Mouse (Mus musculus) hindbrain, embryonic 14.5 days (tissue): ENCODE measurements around the gene Rrp8. TPM values are rescaled to one million over a fixed set of nuclear protein-coding genes. Genes with fewer than 3 reads are reported as not detected.
"Not testable (repeated sequence)": the region's sequence is repeated elsewhere in the genome, so short reads cannot be mapped to it uniquely, and the experiment has no call there.

Source experiments
- ATAC-seq: fragments of 200-750 bp; cut with Nextera tagmentation; 2 replicates; pipeline ENCODE4 v1.8.0; 2017; ENCODE audit warnings: moderate number of reproducible peaks, mild to moderate bottlenecking, moderate TSS enrichment, moderate library complexity; ENCODE audit not compliant: low FRiP score
- DNase-seq: peaks from one replicate; pipeline ENCODE4 v3.0.0-alpha.2; 2015; ENCODE audit warnings: low spot score
- H3K27ac ChIP-seq: fragments of 300-500 bp; sonication (generic); 2 replicates; pipeline ENCODE4 v1.5.1; 2014; ENCODE audit warnings: mild to moderate bottlenecking, moderate library complexity
- H3K27me3 ChIP-seq: fragments of 300-500 bp; sonication (generic); 2 replicates; pipeline ENCODE4 v1.6.1; 2014; ENCODE audit warnings: mild to moderate bottlenecking, low read length, mixed read lengths; ENCODE audit not compliant: control insufficient read depth, insufficient read depth
- H3K36me3 ChIP-seq: fragments of 300-500 bp; sonication (generic); replicated peaks from 2 replicates; pipeline ENCODE4 v1.6.1; 2014; ENCODE audit not compliant: control insufficient read depth, insufficient read depth
- H3K4me1 ChIP-seq: fragments of 300-500 bp; sonication (generic); replicated peaks from 2 replicates; pipeline ENCODE4 v1.6.1; 2014; ENCODE audit warnings: antibody characterized with exemption, low read length, mixed read lengths; ENCODE audit not compliant: control insufficient read depth, insufficient read depth
- H3K4me2 ChIP-seq: fragments of 300-500 bp; sonication (generic); replicated peaks from 2 replicates; pipeline ENCODE4 v1.6.1; 2014; ENCODE audit warnings: mild to moderate bottlenecking, moderate library complexity
- H3K4me3 ChIP-seq: fragments of 300-500 bp; sonication (generic); replicated peaks from 2 replicates; pipeline ENCODE4 v1.5.1; 2014; ENCODE audit warnings: mild to moderate bottlenecking, low read length
- H3K9ac ChIP-seq: fragments of 300-500 bp; sonication (generic); 2 replicates; pipeline ENCODE4 v1.6.1; 2014
- H3K9me3 ChIP-seq: fragments of 300-500 bp; sonication (generic); 2 replicates; pipeline ENCODE4 v1.6.1; 2016; ENCODE audit warnings: low read length; ENCODE audit not compliant: control insufficient read depth
- WGBS: fragments of 180-500 bp; shearing (Covaris S2); extraction: QIAGEN DNeasy Blood & Tissue Kit; methylation state at CpG from one replicate; pipeline ENCODE4 v1.1.7; 2014; 5-methylcytosine and 5-hydroxymethylcytosine counted together
- polyA plus RNA-seq: library from polyadenylated mRNA; unstranded; fragments of >200 nt; fragmentation: Nextera tagmentation; extraction: Ambion mirVana; gene quantifications from 2 replicates; pipeline ENCODE4 v1.2.1, GENCODE M21; 2014

Rrp8 gene
- polyA plus RNA-seq, 1 experiment from 2014 or later: 24.1 TPM

DNA sequence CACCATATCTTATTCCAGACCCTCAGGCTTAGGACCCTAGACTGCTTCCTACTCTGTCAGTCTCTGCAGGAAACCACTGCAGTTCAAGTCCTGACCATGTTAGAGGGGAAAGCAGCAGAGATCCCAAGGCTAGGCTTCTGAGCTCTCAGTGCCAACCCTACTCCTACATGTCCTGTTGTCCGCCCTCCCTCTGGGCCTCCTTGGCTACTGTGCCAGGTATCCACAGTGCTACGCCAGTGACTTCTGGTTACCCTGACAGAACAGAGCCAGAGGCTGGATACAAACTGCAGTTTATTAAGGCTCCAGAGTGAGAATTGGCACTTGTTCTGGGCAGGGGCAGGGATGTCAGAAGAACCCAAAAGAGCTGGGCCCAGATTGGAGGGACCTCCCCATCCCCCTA lies 15.5 kb upstream of the Rrp8 start:
- ATAC-seq: peak; percentile 2; the same call in 1 of the 2 replicates
- 92% methylated on average over 2 of the region's 2 CpGs for WGBS
- no peak overlapping the region for H3K9ac ChIP-seq
- H3K9me3 ChIP-seq: no peaks in the 10 kb centered on the region
- H3K36me3 ChIP-seq: peaks cover 70% of the 10 kb centered on the region
- H3K27me3 ChIP-seq: no peaks in the 10 kb centered on the region
- no peak overlapping the region for H3K27ac ChIP-seq
- DNase-seq: no peak
- H3K4me3 ChIP-seq: no peak overlapping the region
- H3K4me1 ChIP-seq: peaks cover 8% of the 10 kb centered on the region; the same call in 1 of the 2 replicates
- no peak overlapping the region for H3K4me2 ChIP-seq

- H3K9me3 ChIP-seq: no peaks in the 10 kb centered on the region
- peaks cover 8% of the 10 kb centered on the region; the same call in 1 of the 2 replicates for H3K4me1 ChIP-seq
- H3K27me3 ChIP-seq: no peaks in the 10 kb centered on the region
- H3K9ac ChIP-seq: peak within 1 kb of the TSS; percentile 66
- ATAC-seq (peak; percentile 91), DNase-seq (peak; percentile 90)
- H3K36me3 ChIP-seq: peaks cover 69% of the 10 kb centered on the region
- H3K4me3 ChIP-seq: peak within 1 kb of the TSS; percentile 40
- peak within 1 kb of the TSS; percentile 60 for H3K27ac ChIP-seq
- 21% methylated on average over 20 of the region's 20 CpGs for WGBS
- H3K4me2 ChIP-seq: peak within 1 kb of the TSS; percentile 60
Observed at GRCm38 (mm10) chr7:105751491-105752433, 14.6 kb upstream of the Rrp8 start, which contains the start of gene Tpp1. Gene Tpp1 (minus strand): TSS chr7:105752235.

GRCm38 (mm10) chr7:105747776-105748175 lies 10.6 kb upstream of the Rrp8 start:
- no peaks in the 10 kb centered on the region for H3K9me3 ChIP-seq
- 85% methylated on average over 2 of the region's 2 CpGs for WGBS
- H3K4me1 ChIP-seq: peaks cover 12% of the 10 kb centered on the region; the same call in 1 of the 2 replicates
- H3K4me3 ChIP-seq: no peak overlapping the region
- no peak overlapping the region for H3K27ac ChIP-seq
- DNase-seq (no peak), ATAC-seq (no peak)
- no peak overlapping the region for H3K9ac ChIP-seq
- H3K27me3 ChIP-seq: no peaks in the 10 kb centered on the region
- H3K4me2 ChIP-seq: no peak overlapping the region
- peaks cover 40% of the 10 kb centered on the region for H3K36me3 ChIP-seq

GRCm38 (mm10) chr7:105743926-105744590 lies 6.9 kb upstream of the Rrp8 start, which contains the start of gene Taf10:
Gene Taf10 (minus strand): TSS chr7:105744361.
- under 1% methylated on average over 67 of the region's 67 CpGs for WGBS
- H3K4me1 ChIP-seq: peaks cover 6% of the 10 kb centered on the region; the same call in 1 of the 2 replicates
- peaks cover 66% of the 10 kb centered on the region for H3K36me3 ChIP-seq
- peak within 1 kb of the TSS; percentile 82 for H3K27ac ChIP-seq
- no peaks in the 10 kb centered on the region for H3K27me3 ChIP-seq
- peak; percentile 96 for ATAC-seq
- H3K9ac ChIP-seq: peak within 1 kb of the TSS; percentile 94
- H3K4me3 ChIP-seq: peak within 1 kb of the TSS; percentile 97
- peak; percentile 91 for DNase-seq
- H3K9me3 ChIP-seq: no peaks in the 10 kb centered on the region
- peak within 1 kb of the TSS; percentile 93 for H3K4me2 ChIP-seq

GRCm38 (mm10) chr7:105743246-105743925 lies 6.2 kb upstream of the Rrp8 start:
- 38% methylated on average over 20 of the region's 20 CpGs for WGBS
- ATAC-seq, H3K9me3 ChIP-seq, DNase-seq, H3K27me3 ChIP-seq, H3K4me1 ChIP-seq: not testable (repeated sequence)
- Histone ChIP-seq H3K4me2 (peak overlapping the region; percentile 93), H3K4me3 (peak overlapping the region; percentile 97), H3K27ac (peak overlapping the region; percentile 82), H3K9ac (peak overlapping the region; percentile 94), H3K36me3 (peaks cover 60% of the 10 kb centered on the region)

- H3K27ac ChIP-seq, H3K27me3 ChIP-seq, ATAC-seq, DNase-seq, H3K9me3 ChIP-seq: not testable (repeated sequence)
- Histone ChIP-seq H3K4me2 (peak overlapping the region; percentile 93; the same call in 1 of the 2 replicates), H3K4me3 (peak overlapping the region; percentile 97; the same call in 1 of the 2 replicates), H3K36me3 (peaks cover 54% of the 10 kb centered on the region), H3K9ac (0 out of 2 replicates have a peak overlapping the region, but pooled peaks have one; percentile 94), H3K4me1 (peaks cover 14% of the 10 kb centered on the region)
- WGBS: 92% methylated on average over 7 of the region's 7 CpGs
Observed at GRCm38 (mm10) chr7:105742539-105743215, 5.5 kb upstream of the Rrp8 start.

- peaks cover 19% of the 10 kb centered on the region for H3K4me1 ChIP-seq
- H3K4me3 ChIP-seq: no peak overlapping the region
- peaks cover 48% of the 10 kb centered on the region for H3K36me3 ChIP-seq
- DNase-seq: no peak
- H3K9me3 ChIP-seq: no peaks in the 10 kb centered on the region
- 92% methylated on average over 9 of the region's 9 CpGs for WGBS
- H3K27ac ChIP-seq: no peak overlapping the region
- no peaks in the 10 kb centered on the region for H3K27me3 ChIP-seq
- H3K4me2 ChIP-seq: no peak overlapping the region
- no peak for ATAC-seq
- no peak overlapping the region for H3K9ac ChIP-seq
Observed at GRCm38 (mm10) chr7:105741978-105742377, 4.8 kb upstream of the Rrp8 start.

- WGBS: 88% methylated on average over 6 of the region's 6 CpGs
- Histone ChIP-seq H3K27me3 (no peaks in the 10 kb centered on the region), H3K9ac (no peak overlapping the region), H3K36me3 (peaks cover 40% of the 10 kb centered on the region), H3K4me2 (no peak overlapping the region), H3K9me3 (no peaks in the 10 kb centered on the region), H3K4me1 (peaks cover 19% of the 10 kb centered on the region), H3K27ac (no peak overlapping the region), H3K4me3 (no peak overlapping the region)
- ATAC-seq (no peak), DNase-seq (no peak)
Observed at GRCm38 (mm10) chr7:105740851-105741250, 3.7 kb upstream of the Rrp8 start.
